Comparison of ENCODE assay signal across 19 mouse cellular contexts in genomic region chr12:87002815-87003214, GRCm38 (mm10). TPM values are rescaled to one million over a fixed set of nuclear protein-coding genes. Genes with fewer than 3 reads are reported as not detected.
"Had no signal": no experiment of that assay in that cellular context is flagged by ENCODE, and none has a peak within 500 bp of the region (broad histone marks: within the 10 kb centered on the region; RNA-seq: fewer than 3 reads in every experiment).

No protein-coding gene starts in this region.

- H3K9me3 ChIP-seq: midbrain, embryonic 10.5 days; midbrain, embryonic 13.5 days; midbrain, embryonic 15.5 days; neural tube, embryonic 13.5 days; neural tube, embryonic 15.5 days had no signal

- DNase-seq: lung, adult 18-20 months; lung, embryonic 14.5 days; lung, postnatal 10 days; lung, postnatal 4 days; retina, postnatal 1 day; right cerebral cortex, adult 18-20 months; right cerebral cortex, postnatal 25 days; right cerebral cortex, postnatal 4 days; spleen, adult 18-20 months; thymus, adult 18-20 months; thymus, postnatal 14 days; thymus, postnatal 36 days had no signal

- H3K36me3 ChIP-seq: midbrain, embryonic 10.5 days; midbrain, embryonic 13.5 days; midbrain, embryonic 15.5 days; neural tube, embryonic 13.5 days; neural tube, embryonic 15.5 days had no signal

- H3K4me3 ChIP-seq: midbrain, embryonic 10.5 days; midbrain, embryonic 13.5 days; midbrain, embryonic 15.5 days; myocyte; neural tube, embryonic 13.5 days; neural tube, embryonic 15.5 days had no signal

- H3K4me2 ChIP-seq: lung, embryonic 14.5 days; midbrain, embryonic 13.5 days; midbrain, embryonic 15.5 days; neural tube, embryonic 13.5 days; neural tube, embryonic 15.5 days had no signal

- H3K27ac ChIP-seq: midbrain, embryonic 10.5 days; midbrain, embryonic 13.5 days; midbrain, embryonic 15.5 days; neural tube, embryonic 13.5 days; neural tube, embryonic 15.5 days had no signal

- H3K9ac ChIP-seq: lung, embryonic 14.5 days; midbrain, embryonic 13.5 days; midbrain, embryonic 15.5 days; neural tube, embryonic 13.5 days; neural tube, embryonic 15.5 days had no signal

- ATAC-seq: midbrain, embryonic 13.5 days; midbrain, embryonic 15.5 days had no signal

- H3K27me3 ChIP-seq: midbrain, embryonic 13.5 days; midbrain, embryonic 15.5 days; neural tube, embryonic 13.5 days; neural tube, embryonic 15.5 days had no signal

RNA-seq across cellular contexts. Expression of gene Zdhhc22, which starts 12.6 kb away (rescaled TPM):
- polyA plus RNA-seq: liver, embryonic 16.5 days; lung, embryonic 14.5 days had no signal

RNA-seq across cellular contexts. Expression of gene Tmem63c, which starts 18.3 kb away (rescaled TPM):
- polyA plus RNA-seq: liver, embryonic 16.5 days; lung, embryonic 14.5 days; myocyte had no signal
